In the genomic region with DNA sequence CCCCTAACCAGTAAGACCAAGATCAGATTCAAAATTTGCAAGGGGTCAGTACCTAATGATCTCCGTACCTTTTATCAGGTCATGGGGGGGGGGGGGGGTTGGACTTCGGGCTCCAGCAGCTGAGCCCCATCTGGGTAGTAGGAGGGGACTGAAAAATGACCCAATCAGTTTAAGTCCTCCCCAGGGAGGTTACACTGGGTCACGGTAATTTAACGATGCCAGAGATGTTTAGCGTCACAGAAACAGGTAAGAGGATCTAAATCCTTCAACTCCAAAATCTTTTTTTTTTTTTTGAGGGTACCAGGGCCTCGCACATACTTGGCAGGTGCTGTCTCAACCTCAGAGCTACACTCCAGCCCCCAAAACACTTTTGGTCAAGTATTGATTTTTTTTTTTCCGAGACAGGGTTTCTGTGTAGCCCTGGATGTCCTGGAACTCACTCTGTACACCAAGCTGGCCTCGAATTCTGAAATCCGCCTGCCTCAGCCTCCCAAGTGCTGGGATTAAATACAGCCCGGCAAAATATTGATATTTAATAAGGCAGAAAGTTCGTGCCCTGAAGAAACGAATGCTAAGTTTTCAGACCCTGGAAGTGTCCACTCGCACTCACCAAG, we compare ENCODE assay signal across 10 mouse cellular contexts. TPM values are rescaled to one million over a fixed set of nuclear protein-coding genes. Genes with fewer than 3 reads are reported as not detected.
DNase-seq lines count a peak whose midpoint lies in the region; ATAC-seq and TF ChIP-seq lines count a peak whose summit lies in the region.
"Had no signal": no experiment of that assay in that cellular context is flagged by ENCODE, and none has a peak within 500 bp of the region (broad histone marks: within the 10 kb centered on the region; RNA-seq: fewer than 3 reads in every experiment).

No protein-coding gene starts in this region.

- TF ChIP-seq CTCF in layer of hippocampus, adult 2 months (conservative IDR thresholded peaks at IDR 0.05): no peak

- WGBS in hindbrain, embryonic 15.5 days: 20% methylated on average over 13 of the region's 13 CpGs
- 28% methylated on average over 13 of the region's 13 CpGs for WGBS in midbrain, embryonic 16.5 days

- H3K9ac ChIP-seq in hindbrain, embryonic 15.5 days: peak overlapping the region; percentile 42; the same call in 1 of the 2 replicates
- peak overlapping the region; percentile 36 for H3K9ac ChIP-seq in midbrain, embryonic 16.5 days (ENCODE audit: low read depth, low read length)

- H3K27ac ChIP-seq in layer of hippocampus, adult 2 months: peak overlapping the region; percentile 72
- no peak overlapping the region for H3K27ac ChIP-seq in brown adipose tissue, adult 24 weeks (replicated peaks; ENCODE audit: low read depth, low read length)
- H3K27ac ChIP-seq in hindbrain, embryonic 15.5 days (replicated peaks): peak overlapping the region; percentile 96
- H3K27ac ChIP-seq in midbrain, embryonic 16.5 days (ENCODE audit: low read length): 0 out of 2 replicates have a peak overlapping the region, but pooled peaks have one; percentile 6

- peak overlapping the region; percentile 68 for H3K4me2 ChIP-seq in hindbrain, embryonic 15.5 days
- H3K4me2 ChIP-seq in midbrain, embryonic 16.5 days (ENCODE audit: low read length): peak overlapping the region; percentile 54

- peak overlapping the region; percentile 91 for H3K4me3 ChIP-seq in layer of hippocampus, adult 2 months
- peak overlapping the region; percentile 58 for H3K4me3 ChIP-seq in brown adipose tissue, adult 24 weeks (ENCODE audit: insufficient read depth, low read depth, low read length)
- H3K4me3 ChIP-seq in hindbrain, embryonic 15.5 days: peak overlapping the region; percentile 98
- peak overlapping the region; percentile 93 for H3K4me3 ChIP-seq in midbrain, embryonic 16.5 days (ENCODE audit: low read depth, low read length)

- peak; percentile 25 for ATAC-seq in hindbrain, embryonic 15.5 days (ENCODE audit: low FRiP score, low read depth)
- ATAC-seq in midbrain, embryonic 16.5 days: peak; percentile 49

- no peak for DNase-seq in layer of hippocampus, adult 2 months (ENCODE audit: low spot score in 2 of 2)
- DNase-seq in layer of hippocampus, postnatal 10 days (ENCODE audit: low spot score in 2 of 2): no peak
- no peak for DNase-seq in spleen, adult 12 weeks (ENCODE audit: low spot score)
- DNase-seq in gastrocnemius, postnatal 25 days: no peak
- no peak for DNase-seq in layer of hippocampus, adult 9-10 months (ENCODE audit: low spot score)

- 0 out of 2 replicates have a peak, but pooled peaks cover 5% of the 10 kb centered on the region for H3K4me1 ChIP-seq in brown adipose tissue, adult 24 weeks (ENCODE audit: control insufficient read depth, insufficient read depth, insufficient read length, low read length)
- peaks cover 32% of the 10 kb centered on the region for H3K4me1 ChIP-seq in hindbrain, embryonic 15.5 days (replicated peaks)
- H3K4me1 ChIP-seq in midbrain, embryonic 16.5 days (ENCODE audit: control insufficient read depth, insufficient read depth, low read length): peaks cover 22% of the 10 kb centered on the region

- no peaks in the 10 kb centered on the region for H3K9me3 ChIP-seq in hindbrain, embryonic 15.5 days
- no peaks in the 10 kb centered on the region for H3K9me3 ChIP-seq in midbrain, embryonic 16.5 days (replicated peaks; ENCODE audit: control insufficient read depth, low read length, poor library complexity, severe bottlenecking)

- peaks cover 9% of the 10 kb centered on the region; the same call in 1 of the 2 replicates for H3K36me3 ChIP-seq in hindbrain, embryonic 15.5 days
- 0 out of 2 replicates have a peak, but pooled peaks cover under 1% of the 10 kb centered on the region for H3K36me3 ChIP-seq in midbrain, embryonic 16.5 days (ENCODE audit: control insufficient read depth, insufficient read depth, low read length)

- H3K27me3 ChIP-seq in hindbrain, embryonic 15.5 days: no peaks in the 10 kb centered on the region
- no peaks in the 10 kb centered on the region for H3K27me3 ChIP-seq in midbrain, embryonic 16.5 days (ENCODE audit: control insufficient read depth, insufficient read depth, low read depth, low read length)

RNA-seq across cellular contexts. Expression of gene Zc3h18, which starts 0.6 kb away (rescaled TPM):
- 10 to 100 TPM; 39.2 to 40.2 TPM for total RNA-seq in layer of hippocampus, adult 2 months (2021)
- 10 to 100 TPM; 37.4 TPM for total RNA-seq in layer of hippocampus, postnatal 10 days (2021)
- 14.5 and 15.7 TPM in 2 replicates for polyA plus RNA-seq in brown adipose tissue, adult 24 weeks (2012; ENCODE audit: insufficient read depth, insufficient read length, missing spikeins)
- 35.5 and 38.1 TPM in 2 replicates for polyA plus RNA-seq in hindbrain, embryonic 15.5 days (2015; fragmentation: Nextera tagmentation; extraction: Ambion mirVana)
- 30.8 and 37.7 TPM in 2 replicates for polyA plus RNA-seq in midbrain, embryonic 16.5 days (2015; fragmentation: Nextera tagmentation; extraction: Ambion mirVana)
- 10 to 100 TPM; 18.1 to 21.0 TPM for total RNA-seq in gastrocnemius, postnatal 25 days (2021)

RNA-seq across cellular contexts. Expression of gene Trhr2, which starts 15.3 kb away (rescaled TPM):
- under 1 TPM; 0.79 to 0.82 TPM for total RNA-seq in layer of hippocampus, adult 2 months (2021)
- total RNA-seq in layer of hippocampus, postnatal 10 days (2021): 1 to 10 TPM in 1 of 2 experiments, under 1 TPM in 1; 0.83 to 1.3 TPM
- not detected in 2 replicates for polyA plus RNA-seq in brown adipose tissue, adult 24 weeks (2012; ENCODE audit: insufficient read depth, insufficient read length, missing spikeins)
- 0.10 and 0.28 TPM in 2 replicates for polyA plus RNA-seq in hindbrain, embryonic 15.5 days (2015; fragmentation: Nextera tagmentation; extraction: Ambion mirVana)
- 0.26 TPM in 1 of 2 replicates, not detected in the other for polyA plus RNA-seq in midbrain, embryonic 16.5 days (2015; fragmentation: Nextera tagmentation; extraction: Ambion mirVana)
- not detected for total RNA-seq in gastrocnemius, postnatal 25 days (2021)
- total RNA-seq: adrenal gland, postnatal 36 days had no signal
- polyA plus RNA-seq: large intestine, adult 2 months had no signal

RNA-seq across cellular contexts. Expression of gene Il17c, which starts 46.0 kb away (rescaled TPM):
- total RNA-seq in layer of hippocampus, adult 2 months (2021): not detected
- not detected for total RNA-seq in layer of hippocampus, postnatal 10 days (2021)
- not detected in 2 replicates for polyA plus RNA-seq in brown adipose tissue, adult 24 weeks (2012; ENCODE audit: insufficient read depth, insufficient read length, missing spikeins)
- not detected in 2 replicates for polyA plus RNA-seq in hindbrain, embryonic 15.5 days (2015; fragmentation: Nextera tagmentation; extraction: Ambion mirVana)
- polyA plus RNA-seq in midbrain, embryonic 16.5 days (2015; fragmentation: Nextera tagmentation; extraction: Ambion mirVana): not detected in 2 replicates
- not detected for total RNA-seq in gastrocnemius, postnatal 25 days (2021)
- total RNA-seq: adrenal gland, postnatal 36 days had no signal

RNA-seq across cellular contexts. Expression of gene Cyba, which starts 56.9 kb away (rescaled TPM):
- total RNA-seq in layer of hippocampus, adult 2 months (2021): 10 to 100 TPM in 1 of 2 experiments, 1 to 10 TPM in 1; 10.0 to 10.7 TPM
- total RNA-seq in layer of hippocampus, postnatal 10 days (2021): 10 to 100 TPM; 11.6 to 12.8 TPM
- polyA plus RNA-seq in brown adipose tissue, adult 24 weeks (2012; ENCODE audit: insufficient read depth, insufficient read length, missing spikeins): 15.3 and 16.5 TPM in 2 replicates
- polyA plus RNA-seq in hindbrain, embryonic 15.5 days (2015; fragmentation: Nextera tagmentation; extraction: Ambion mirVana): 39.1 and 46.0 TPM in 2 replicates
- polyA plus RNA-seq in midbrain, embryonic 16.5 days (2015; fragmentation: Nextera tagmentation; extraction: Ambion mirVana): 27.3 and 29.8 TPM in 2 replicates
- total RNA-seq in gastrocnemius, postnatal 25 days (2021): 1 to 10 TPM; 7.6 to 8.9 TPM
